Mouse (Mus musculus): ENCODE results near the gene Trio.

DNA sequence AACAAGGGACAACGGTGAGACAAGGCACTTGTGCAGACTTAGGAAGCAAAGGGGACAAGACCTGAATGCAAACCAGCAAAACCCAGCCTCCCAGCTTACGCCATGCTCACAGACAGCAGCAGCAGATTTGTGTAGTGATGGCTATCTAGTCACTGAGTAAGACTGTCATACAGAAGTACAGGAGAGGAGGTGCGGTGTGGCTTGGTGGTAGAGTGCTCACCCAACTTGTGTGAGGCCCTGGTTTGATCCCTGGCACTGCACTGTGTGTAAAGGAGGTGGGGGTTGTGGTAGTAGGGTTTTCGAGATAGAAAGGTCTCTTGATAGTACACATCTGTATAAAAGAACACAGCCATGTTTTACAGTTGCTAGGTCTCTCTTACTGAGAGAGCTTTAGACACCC lies 198.8 kb downstream of the Trio start:
- TF ChIP-seq CTCF (IDR thresholded peaks at IDR 0.05; ENCODE audit: low read depth, low read length) (no peak), POLR2A (IDR thresholded peaks at IDR 0.05; ENCODE audit: borderline replicate concordance, low read depth, low read length) (no peak)
